20 mouse cellular contexts compared by ENCODE assay signal in genomic region chr1:65075607-65076006, GRCm38 (mm10). TPM values are rescaled to one million over a fixed set of nuclear protein-coding genes. Genes with fewer than 3 reads are reported as not detected.
DNase-seq lines count a peak whose midpoint lies in the region; ATAC-seq and TF ChIP-seq lines count a peak whose summit lies in the region.
"Had no signal": no experiment of that assay in that cellular context is flagged by ENCODE, and none has a peak within 500 bp of the region (broad histone marks: within the 10 kb centered on the region; RNA-seq: fewer than 3 reads in every experiment).

No protein-coding gene starts in this region.

- no peak overlapping the region for H3K4me2 ChIP-seq in forebrain, postnatal 0 days (ENCODE audit: low read depth)
- H3K4me2 ChIP-seq in forebrain, embryonic 11.5 days (ENCODE audit: low read depth, low read length, severe bottlenecking): no peak overlapping the region
- H3K4me2 ChIP-seq in kidney, embryonic 16.5 days (replicated peaks; ENCODE audit: low read depth, low read length): no peak overlapping the region
- H3K4me2 ChIP-seq: embryonic facial prominence, embryonic 12.5 days; forebrain, embryonic 12.5 days; liver, embryonic 13.5 days had no signal

- ATAC-seq in forebrain, postnatal 0 days: no peak
- ATAC-seq in forebrain, embryonic 11.5 days (replicated peaks; ENCODE audit: low FRiP score): no peak
- ATAC-seq in kidney, embryonic 16.5 days (ENCODE audit: low FRiP score, low TSS enrichment): no peak
- no peak for ATAC-seq in megakaryocyte, adult 5-6 weeks (ENCODE audit: poor library complexity, severe bottlenecking)

- DNase-seq in forebrain, postnatal 0 days: no peak
- no peak for DNase-seq in forebrain, embryonic 11.5 days (ENCODE audit: low spot score)
- DNase-seq in kidney, adult 9 months: peak; percentile 3
- peak; percentile 43 for DNase-seq in retina, embryonic 14.5 days (ENCODE audit: low spot score)
- no peak for DNase-seq in retina, postnatal 1 day
- no peak for DNase-seq in cerebellum, postnatal 25 days
- DNase-seq: adrenal gland, postnatal 25 days; cerebellum, adult 11 months; gastrocnemius, postnatal 25 days; heart, postnatal 14 days; liver, embryonic 13.5 days; right cerebral cortex, postnatal 25 days had no signal

- H3K27me3 ChIP-seq in forebrain, postnatal 0 days (ENCODE audit: insufficient read depth, low read length): no peaks in the 10 kb centered on the region
- no peaks in the 10 kb centered on the region for H3K27me3 ChIP-seq in forebrain, embryonic 11.5 days (ENCODE audit: control insufficient read depth, insufficient read depth, low read length)
- no peaks in the 10 kb centered on the region for H3K27me3 ChIP-seq in kidney, embryonic 16.5 days (ENCODE audit: insufficient read depth, low read length)
- H3K27me3 ChIP-seq: embryonic facial prominence, embryonic 12.5 days; forebrain, embryonic 12.5 days; liver, embryonic 13.5 days; megakaryocyte, embryonic 14.5 days had no signal

- WGBS in forebrain, postnatal 0 days: 19% methylated on average over 5 of the region's 5 CpGs
- 23% methylated on average over 5 of the region's 5 CpGs for WGBS in forebrain, embryonic 11.5 days
- WGBS in kidney, embryonic 16.5 days: 20% methylated on average over 5 of the region's 5 CpGs

- TF ChIP-seq CTCF in forebrain, postnatal 0 days (IDR thresholded peaks at IDR 0.05; ENCODE audit: low read depth): peak; percentile 56

- H3K4me3 ChIP-seq in forebrain, postnatal 0 days (ENCODE audit: low read depth, low read length): no peak overlapping the region
- H3K4me3 ChIP-seq in forebrain, embryonic 11.5 days (ENCODE audit: low read depth, low read length): no peak overlapping the region
- H3K4me3 ChIP-seq in kidney, embryonic 16.5 days (ENCODE audit: low read length): no peak overlapping the region
- H3K4me3 ChIP-seq: embryonic facial prominence, embryonic 12.5 days; forebrain, embryonic 12.5 days; liver, embryonic 13.5 days; megakaryocyte, embryonic 14.5 days; myocyte had no signal

- no peak overlapping the region for H3K9ac ChIP-seq in forebrain, postnatal 0 days
- no peak overlapping the region for H3K9ac ChIP-seq in forebrain, embryonic 11.5 days (ENCODE audit: low read length)
- no peak overlapping the region for H3K9ac ChIP-seq in kidney, embryonic 16.5 days (replicated peaks; ENCODE audit: low read length)
- H3K9ac ChIP-seq: embryonic facial prominence, embryonic 12.5 days; forebrain, embryonic 12.5 days; liver, embryonic 13.5 days had no signal

- H3K36me3 ChIP-seq in forebrain, postnatal 0 days (ENCODE audit: insufficient read depth): no peaks in the 10 kb centered on the region
- no peaks in the 10 kb centered on the region for H3K36me3 ChIP-seq in forebrain, embryonic 11.5 days (ENCODE audit: control insufficient read depth, insufficient read depth, low read length)
- H3K36me3 ChIP-seq in kidney, embryonic 16.5 days (ENCODE audit: insufficient read depth, low read length): no peaks in the 10 kb centered on the region
- H3K36me3 ChIP-seq: embryonic facial prominence, embryonic 12.5 days; forebrain, embryonic 12.5 days; liver, embryonic 13.5 days had no signal

- H3K9me3 ChIP-seq in forebrain, postnatal 0 days (ENCODE audit: low read length): no peaks in the 10 kb centered on the region
- no peaks in the 10 kb centered on the region for H3K9me3 ChIP-seq in forebrain, embryonic 11.5 days (ENCODE audit: control insufficient read depth, low read length)
- H3K9me3 ChIP-seq in kidney, embryonic 16.5 days (ENCODE audit: low read length): no peaks in the 10 kb centered on the region
- H3K9me3 ChIP-seq: embryonic facial prominence, embryonic 12.5 days; forebrain, embryonic 12.5 days; liver, embryonic 13.5 days had no signal

- H3K27ac ChIP-seq in forebrain, postnatal 0 days (ENCODE audit: low read depth, low read length): no peak overlapping the region
- no peak overlapping the region for H3K27ac ChIP-seq in forebrain, embryonic 11.5 days (ENCODE audit: low read depth, low read length)
- no peak overlapping the region for H3K27ac ChIP-seq in kidney, embryonic 16.5 days (ENCODE audit: low read length)
- H3K27ac ChIP-seq: embryonic facial prominence, embryonic 12.5 days; forebrain, embryonic 12.5 days; liver, embryonic 13.5 days had no signal

- H3K4me1 ChIP-seq in forebrain, postnatal 0 days (ENCODE audit: insufficient read depth): no peaks in the 10 kb centered on the region
- no peaks in the 10 kb centered on the region for H3K4me1 ChIP-seq in forebrain, embryonic 11.5 days (replicated peaks; ENCODE audit: control insufficient read depth, insufficient read depth, low read length)
- H3K4me1 ChIP-seq in kidney, embryonic 16.5 days (ENCODE audit: insufficient read depth, low read length): no peaks in the 10 kb centered on the region
- H3K4me1 ChIP-seq: embryonic facial prominence, embryonic 12.5 days; forebrain, embryonic 12.5 days; liver, embryonic 13.5 days; megakaryocyte, embryonic 14.5 days had no signal

RNA-seq across cellular contexts. Expression of gene Crygc, which starts 2.1 kb away (rescaled TPM):
- not detected in 2 replicates for total RNA-seq in forebrain, postnatal 0 days (2014; rRNA removed)
- polyA plus RNA-seq in forebrain, postnatal 0 days (2015; fragmentation: Nextera tagmentation; extraction: Ambion mirVana): not detected in 2 replicates
- polyA plus RNA-seq in forebrain, embryonic 11.5 days (2014; fragmentation: Nextera tagmentation; extraction: Ambion mirVana): 0.61 TPM in 1 of 2 replicates, not detected in the other
- not detected in 2 replicates for polyA plus RNA-seq in kidney, embryonic 16.5 days (2015; fragmentation: Nextera tagmentation; extraction: Ambion mirVana)
- not detected in 2 replicates for total RNA-seq in megakaryocyte, adult 5-6 weeks (2015)
- total RNA-seq in megakaryocyte, adult 5-6 weeks (2017): not detected in 2 replicates
- total RNA-seq: adrenal gland, postnatal 25 days; gastrocnemius, postnatal 25 days; heart, postnatal 14 days; left cerebral cortex, postnatal 36 days had no signal
- polyA plus RNA-seq: forebrain, embryonic 12.5 days; intestine, embryonic 14.5 days; liver, embryonic 13.5 days; myocyte had no signal

RNA-seq across cellular contexts. Expression of gene Crygb, which starts 6.5 kb away (rescaled TPM):
- total RNA-seq in forebrain, postnatal 0 days (2014; rRNA removed): not detected in 2 replicates
- 0.31 and 0.52 TPM in 2 replicates for polyA plus RNA-seq in forebrain, postnatal 0 days (2015; fragmentation: Nextera tagmentation; extraction: Ambion mirVana)
- not detected in 2 replicates for polyA plus RNA-seq in forebrain, embryonic 11.5 days (2014; fragmentation: Nextera tagmentation; extraction: Ambion mirVana)
- not detected in 2 replicates for polyA plus RNA-seq in kidney, embryonic 16.5 days (2015; fragmentation: Nextera tagmentation; extraction: Ambion mirVana)
- total RNA-seq in megakaryocyte, adult 5-6 weeks (2015): not detected in 2 replicates
- not detected in 2 replicates for total RNA-seq in megakaryocyte, adult 5-6 weeks (2017)
- total RNA-seq: adrenal gland, postnatal 25 days; gastrocnemius, postnatal 25 days; heart, postnatal 14 days; left cerebral cortex, postnatal 36 days had no signal
- polyA plus RNA-seq: forebrain, embryonic 12.5 days; intestine, embryonic 14.5 days; liver, embryonic 13.5 days; myocyte had no signal

RNA-seq across cellular contexts. Expression of gene Crygd, which starts 12.4 kb away (rescaled TPM):
- total RNA-seq in forebrain, postnatal 0 days (2014; rRNA removed): not detected in 2 replicates
- polyA plus RNA-seq in forebrain, postnatal 0 days (2015; fragmentation: Nextera tagmentation; extraction: Ambion mirVana): not detected in 2 replicates
- polyA plus RNA-seq in forebrain, embryonic 11.5 days (2014; fragmentation: Nextera tagmentation; extraction: Ambion mirVana): not detected in 2 replicates
- polyA plus RNA-seq in kidney, embryonic 16.5 days (2015; fragmentation: Nextera tagmentation; extraction: Ambion mirVana): not detected in 2 replicates
- total RNA-seq in megakaryocyte, adult 5-6 weeks (2015): not detected in 2 replicates
- not detected in 2 replicates for total RNA-seq in megakaryocyte, adult 5-6 weeks (2017)
- total RNA-seq: adrenal gland, postnatal 25 days; gastrocnemius, postnatal 25 days; heart, postnatal 14 days; left cerebral cortex, postnatal 36 days had no signal
- polyA plus RNA-seq: forebrain, embryonic 12.5 days; intestine, embryonic 14.5 days; liver, embryonic 13.5 days; myocyte had no signal

RNA-seq across cellular contexts. Expression of gene Cryge, which starts 24.7 kb away (rescaled TPM):
- total RNA-seq in forebrain, postnatal 0 days (2014; rRNA removed): not detected in 2 replicates
- not detected in 2 replicates for polyA plus RNA-seq in forebrain, postnatal 0 days (2015; fragmentation: Nextera tagmentation; extraction: Ambion mirVana)
- 0.29 TPM in 1 of 2 replicates, not detected in the other for polyA plus RNA-seq in forebrain, embryonic 11.5 days (2014; fragmentation: Nextera tagmentation; extraction: Ambion mirVana)
- not detected in 2 replicates for polyA plus RNA-seq in kidney, embryonic 16.5 days (2015; fragmentation: Nextera tagmentation; extraction: Ambion mirVana)
- total RNA-seq in megakaryocyte, adult 5-6 weeks (2015): not detected in 2 replicates
- total RNA-seq in megakaryocyte, adult 5-6 weeks (2017): not detected in 2 replicates
- total RNA-seq: gastrocnemius, postnatal 25 days; heart, postnatal 14 days; left cerebral cortex, postnatal 36 days had no signal
- polyA plus RNA-seq: forebrain, embryonic 12.5 days; intestine, embryonic 14.5 days; liver, embryonic 13.5 days; myocyte had no signal

RNA-seq across cellular contexts. Expression of gene Cryga, which starts 27.6 kb away (rescaled TPM):
- not detected in 2 replicates for total RNA-seq in forebrain, postnatal 0 days (2014; rRNA removed)
- polyA plus RNA-seq in forebrain, postnatal 0 days (2015; fragmentation: Nextera tagmentation; extraction: Ambion mirVana): 0.39 and 0.44 TPM in 2 replicates
- not detected in 2 replicates for polyA plus RNA-seq in forebrain, embryonic 11.5 days (2014; fragmentation: Nextera tagmentation; extraction: Ambion mirVana)
- polyA plus RNA-seq in kidney, embryonic 16.5 days (2015; fragmentation: Nextera tagmentation; extraction: Ambion mirVana): not detected in 2 replicates
- total RNA-seq in megakaryocyte, adult 5-6 weeks (2015): not detected in 2 replicates
- not detected in 2 replicates for total RNA-seq in megakaryocyte, adult 5-6 weeks (2017)
- total RNA-seq: adrenal gland, postnatal 25 days; gastrocnemius, postnatal 25 days; heart, postnatal 14 days had no signal
- polyA plus RNA-seq: intestine, embryonic 14.5 days; liver, embryonic 13.5 days; myocyte had no signal

Comparison
In these comparisons a context has a peak if more than half of its experiments do, and no peak if none do; other contexts are left out.
1. DNase-seq: peak in kidney, adult 9 months (single experiment) and retina, embryonic 14.5 days (single experiment); none in forebrain, postnatal 0 days (single experiment), forebrain, embryonic 11.5 days (single experiment), retina, postnatal 1 day (single experiment) and cerebellum, postnatal 25 days (0 of 2).